Mouse (Mus musculus): ENCODE data around the gene Ttc7b. TPM values are rescaled to one million over a fixed set of nuclear protein-coding genes. Genes with fewer than 3 reads are reported as not detected.

Gene Ttc7b
- polyA plus RNA-seq, 1 experiment from 2014 or later: 16.1 TPM

- no peaks in the 10 kb centered on the region for H3K9me3 ChIP-seq (ENCODE audit: control insufficient read depth, low read length)
- H3K27me3 ChIP-seq (ENCODE audit: control insufficient read depth, insufficient read depth, low read length): no peaks in the 10 kb centered on the region
- WGBS: 69% methylated on average over 5 of the region's 5 CpGs
- DNase-seq (ENCODE audit: low spot score): no peak
- peaks cover 14% of the 10 kb centered on the region for H3K4me1 ChIP-seq (ENCODE audit: control insufficient read depth, insufficient read depth, low read length)
- 0 out of 2 replicates have a peak overlapping the region, but pooled peaks have one; percentile 34 for H3K27ac ChIP-seq (ENCODE audit: low read depth, low read length)
- H3K4me2 ChIP-seq (ENCODE audit: low read depth): no peak overlapping the region
- H3K36me3 ChIP-seq (ENCODE audit: control insufficient read depth, insufficient read depth, low read length): no peaks in the 10 kb centered on the region
- no peak overlapping the region for H3K9ac ChIP-seq (ENCODE audit: low read length)
- no peak overlapping the region for H3K4me3 ChIP-seq (ENCODE audit: low read depth, low read length)
- no peak for ATAC-seq (ENCODE audit: insufficient read depth, low FRiP score, low TSS enrichment)
Observed at GRCm38 (mm10) chr12:100529651-100530050, 9.0 kb upstream of the Ttc7b start.

GRCm38 (mm10) chr12:100529172-100529571, 8.5 kb upstream of the Ttc7b start:
- Histone ChIP-seq H3K4me3 (ENCODE audit: low read depth, low read length) (no peak overlapping the region), H3K9me3 (ENCODE audit: control insufficient read depth, low read length) (no peaks in the 10 kb centered on the region), H3K27ac (ENCODE audit: low read depth, low read length) (no peak overlapping the region), H3K27me3 (ENCODE audit: control insufficient read depth, insufficient read depth, low read length) (no peaks in the 10 kb centered on the region), H3K36me3 (ENCODE audit: control insufficient read depth, insufficient read depth, low read length) (no peaks in the 10 kb centered on the region), H3K4me2 (ENCODE audit: low read depth) (no peak overlapping the region), H3K9ac (ENCODE audit: low read length) (no peak overlapping the region), H3K4me1 (ENCODE audit: control insufficient read depth, insufficient read depth, low read length) (peaks cover 10% of the 10 kb centered on the region)
- WGBS: 7% methylated on average over 8 of the region's 8 CpGs
- DNase-seq (ENCODE audit: low spot score): peak; percentile 55
- ATAC-seq (ENCODE audit: insufficient read depth, low FRiP score, low TSS enrichment): no peak

GRCm38 (mm10) chr12:100528246-100528645, 7.6 kb upstream of the Ttc7b start:
- H3K4me3 ChIP-seq (ENCODE audit: low read depth, low read length): no peak overlapping the region
- DNase-seq (ENCODE audit: low spot score) (no peak), ATAC-seq (ENCODE audit: insufficient read depth, low FRiP score, low TSS enrichment) (peak; percentile 30)
- H3K36me3 ChIP-seq (ENCODE audit: control insufficient read depth, insufficient read depth, low read length): no peaks in the 10 kb centered on the region
- peaks cover 10% of the 10 kb centered on the region for H3K4me1 ChIP-seq (ENCODE audit: control insufficient read depth, insufficient read depth, low read length)
- no peak overlapping the region for H3K4me2 ChIP-seq (ENCODE audit: low read depth)
- no peaks in the 10 kb centered on the region for H3K9me3 ChIP-seq (ENCODE audit: control insufficient read depth, low read length)
- no peaks in the 10 kb centered on the region for H3K27me3 ChIP-seq (ENCODE audit: control insufficient read depth, insufficient read depth, low read length)
- no peak overlapping the region for H3K27ac ChIP-seq (ENCODE audit: low read depth, low read length)
- WGBS: 17% methylated on average over 3 of the region's 3 CpGs
- H3K9ac ChIP-seq (ENCODE audit: low read length): no peak overlapping the region

- H3K4me3 ChIP-seq (ENCODE audit: low read depth, low read length): no peak overlapping the region
- no peaks in the 10 kb centered on the region for H3K36me3 ChIP-seq (ENCODE audit: control insufficient read depth, insufficient read depth, low read length)
- H3K27me3 ChIP-seq (ENCODE audit: control insufficient read depth, insufficient read depth, low read length): no peaks in the 10 kb centered on the region
- no peak overlapping the region for H3K9ac ChIP-seq (ENCODE audit: low read length)
- H3K4me1 ChIP-seq (ENCODE audit: control insufficient read depth, insufficient read depth, low read length): peaks cover 10% of the 10 kb centered on the region
- H3K9me3 ChIP-seq (ENCODE audit: control insufficient read depth, low read length): no peaks in the 10 kb centered on the region
- ATAC-seq (ENCODE audit: insufficient read depth, low FRiP score, low TSS enrichment) (peak; percentile 99), DNase-seq (ENCODE audit: low spot score) (peak; percentile 83)
- peak overlapping the region; percentile 28; the same call in 1 of the 2 replicates for H3K4me2 ChIP-seq (ENCODE audit: low read depth)
- 5% methylated on average over 9 of the region's 9 CpGs for WGBS
- H3K27ac ChIP-seq (ENCODE audit: low read depth, low read length): no peak overlapping the region
Observed at GRCm38 (mm10) chr12:100527753-100528152, 7.1 kb upstream of the Ttc7b start.

DNA sequence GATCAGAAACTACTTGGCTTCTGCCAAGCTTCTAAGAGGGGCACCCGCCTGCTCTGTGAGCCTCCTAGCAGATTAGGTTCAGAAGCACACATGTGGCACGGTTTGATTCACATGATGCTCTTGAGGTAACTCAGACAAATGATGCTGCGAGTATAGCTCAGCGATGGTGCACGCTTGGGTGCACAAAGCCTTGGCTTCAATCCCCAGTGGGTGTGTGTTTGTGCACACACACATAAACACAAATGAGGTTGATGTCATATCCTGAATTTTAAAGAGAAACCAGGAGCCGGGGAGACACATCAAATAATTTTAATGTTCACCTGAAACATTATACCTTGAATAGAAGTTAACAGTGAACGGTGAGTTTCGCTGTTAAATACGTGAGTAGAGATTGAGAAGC, 6.6 kb upstream of the Ttc7b start:
- Histone ChIP-seq H3K4me3 (ENCODE audit: low read depth, low read length) (no peak overlapping the region), H3K36me3 (ENCODE audit: control insufficient read depth, insufficient read depth, low read length) (no peaks in the 10 kb centered on the region), H3K4me2 (ENCODE audit: low read depth) (peak overlapping the region; percentile 28; the same call in 1 of the 2 replicates), H3K4me1 (ENCODE audit: control insufficient read depth, insufficient read depth, low read length) (peaks cover 10% of the 10 kb centered on the region), H3K27ac (ENCODE audit: low read depth, low read length) (no peak overlapping the region), H3K9me3 (ENCODE audit: control insufficient read depth, low read length) (no peaks in the 10 kb centered on the region), H3K27me3 (ENCODE audit: control insufficient read depth, insufficient read depth, low read length) (no peaks in the 10 kb centered on the region), H3K9ac (ENCODE audit: low read length) (no peak overlapping the region)
- ATAC-seq (ENCODE audit: insufficient read depth, low FRiP score, low TSS enrichment): 0 out of 2 replicates have a peak, but pooled peaks have one; percentile 45
- WGBS: 72% methylated on average over 9 of the region's 9 CpGs
- DNase-seq (ENCODE audit: low spot score): no peak

- Histone ChIP-seq H3K9me3 (ENCODE audit: control insufficient read depth, low read length) (no peaks in the 10 kb centered on the region), H3K27ac (ENCODE audit: low read depth, low read length) (no peak overlapping the region), H3K9ac (ENCODE audit: low read length) (no peak overlapping the region), H3K36me3 (ENCODE audit: control insufficient read depth, insufficient read depth, low read length) (no peaks in the 10 kb centered on the region), H3K4me3 (ENCODE audit: low read depth, low read length) (no peak overlapping the region), H3K4me2 (ENCODE audit: low read depth) (no peak overlapping the region), H3K27me3 (ENCODE audit: control insufficient read depth, insufficient read depth, low read length) (no peaks in the 10 kb centered on the region), H3K4me1 (ENCODE audit: control insufficient read depth, insufficient read depth, low read length) (peaks cover 10% of the 10 kb centered on the region)
- ATAC-seq (ENCODE audit: insufficient read depth, low FRiP score, low TSS enrichment): no peak
- 64% methylated on average over 1 of the region's 1 CpGs for WGBS
- DNase-seq (ENCODE audit: low spot score): no peak
Observed at GRCm38 (mm10) chr12:100525939-100526338, 5.3 kb upstream of the Ttc7b start.

DNA sequence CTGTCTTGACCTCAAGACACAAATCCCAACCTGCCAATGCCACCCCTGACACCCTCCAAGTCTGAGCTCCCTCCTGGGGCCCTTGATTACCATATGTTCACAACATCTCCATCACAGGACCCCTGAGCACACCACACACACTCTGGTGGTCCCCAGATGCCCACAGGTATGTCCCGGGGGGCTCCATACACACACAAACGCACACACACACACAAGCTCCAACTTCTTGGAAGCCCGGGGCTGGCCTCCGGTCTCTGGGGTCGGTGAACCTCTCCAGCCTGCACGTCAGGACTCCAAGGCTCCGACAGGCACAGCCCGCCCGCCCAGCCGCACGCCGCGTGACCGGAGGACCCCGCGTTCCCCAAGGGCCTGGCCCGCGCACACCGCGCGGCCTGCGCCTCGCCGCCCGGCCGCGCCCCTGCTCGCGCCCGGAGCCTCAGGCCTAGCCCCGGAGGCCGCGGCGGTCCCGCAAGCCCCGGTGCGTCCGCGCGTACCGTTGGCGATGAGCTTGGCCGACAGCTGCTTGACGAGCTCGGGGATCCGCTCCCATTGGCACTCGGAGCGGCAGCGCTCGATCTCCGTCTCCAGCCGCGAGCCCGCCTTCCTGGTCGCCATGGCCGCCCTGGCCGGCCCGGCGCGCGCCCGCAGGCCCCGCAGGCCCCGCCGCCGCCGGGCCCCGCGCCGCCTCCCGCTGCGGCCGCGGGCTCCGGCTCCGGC, 391 bp downstream of the Ttc7b start:
- ATAC-seq (ENCODE audit: insufficient read depth, low FRiP score, low TSS enrichment): peak; percentile 80
- Histone ChIP-seq H3K27me3 (ENCODE audit: control insufficient read depth, insufficient read depth, low read length) (no peaks in the 10 kb centered on the region), H3K36me3 (ENCODE audit: control insufficient read depth, insufficient read depth, low read length) (no peaks in the 10 kb centered on the region), H3K4me2 (ENCODE audit: low read depth) (peak overlapping the region; percentile 88), H3K27ac (ENCODE audit: low read depth, low read length) (peak overlapping the region; percentile 79), H3K9me3 (ENCODE audit: control insufficient read depth, low read length) (no peaks in the 10 kb centered on the region), H3K4me3 (ENCODE audit: low read depth, low read length) (peak overlapping the region; percentile 86), H3K9ac (ENCODE audit: low read length) (peak overlapping the region; percentile 95), H3K4me1 (ENCODE audit: control insufficient read depth, insufficient read depth, low read length) (peaks cover 5% of the 10 kb centered on the region; the same call in 1 of the 2 replicates)
- DNase-seq (ENCODE audit: low spot score): peak; percentile 57
- WGBS: under 1% methylated on average over 58 of the region's 76 CpGs

GRCm38 (mm10) chr12:100519684-100520076, 946 bp downstream of the Ttc7b start:
- Histone ChIP-seq H3K4me2 (ENCODE audit: low read depth) (peak overlapping the region; percentile 88), H3K9ac (ENCODE audit: low read length) (peak overlapping the region; percentile 95), H3K27ac (ENCODE audit: low read depth, low read length) (peak overlapping the region; percentile 79; the same call in 1 of the 2 replicates), H3K4me1 (ENCODE audit: control insufficient read depth, insufficient read depth, low read length) (peaks cover 5% of the 10 kb centered on the region; the same call in 1 of the 2 replicates), H3K36me3 (ENCODE audit: control insufficient read depth, insufficient read depth, low read length) (no peaks in the 10 kb centered on the region), H3K27me3 (ENCODE audit: control insufficient read depth, insufficient read depth, low read length) (no peaks in the 10 kb centered on the region), H3K9me3 (ENCODE audit: control insufficient read depth, low read length) (no peaks in the 10 kb centered on the region), H3K4me3 (ENCODE audit: low read depth, low read length) (peak overlapping the region; percentile 86)
- peak; percentile 13; the same call in 1 of the 2 replicates for ATAC-seq (ENCODE audit: insufficient read depth, low FRiP score, low TSS enrichment)
- 64% methylated on average over 7 of the region's 7 CpGs for WGBS
- DNase-seq (ENCODE audit: low spot score): peak; percentile 25

DNA sequence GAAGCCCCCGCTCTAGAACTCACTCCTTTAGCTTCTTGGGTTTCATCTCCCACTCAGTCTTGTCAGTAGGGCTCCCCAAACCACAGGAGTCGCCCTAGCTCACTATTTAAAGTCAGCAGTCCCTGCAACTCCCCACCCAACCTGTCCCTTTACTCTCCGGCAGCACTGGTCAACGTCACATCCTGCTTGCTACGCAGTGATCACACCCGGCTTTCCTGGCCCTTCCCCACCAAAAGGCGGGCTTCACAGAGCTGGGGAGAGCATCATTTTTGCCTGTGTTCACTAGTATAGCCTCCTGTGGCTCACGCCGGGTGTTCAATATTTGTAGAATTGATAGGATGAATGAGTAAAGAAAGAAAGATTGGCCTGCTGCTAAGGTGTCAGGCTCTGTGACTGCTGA, 3.3 kb downstream of the Ttc7b start:
- 93% methylated on average over 9 of the region's 9 CpGs for WGBS
- DNase-seq (ENCODE audit: low spot score) (no peak), ATAC-seq (ENCODE audit: insufficient read depth, low FRiP score, low TSS enrichment) (no peak)
- H3K4me3 ChIP-seq (ENCODE audit: low read depth, low read length): no peak overlapping the region
- peaks cover 5% of the 10 kb centered on the region; the same call in 1 of the 2 replicates for H3K4me1 ChIP-seq (ENCODE audit: control insufficient read depth, insufficient read depth, low read length)
- H3K9me3 ChIP-seq (ENCODE audit: control insufficient read depth, low read length): no peaks in the 10 kb centered on the region
- no peak overlapping the region for H3K4me2 ChIP-seq (ENCODE audit: low read depth)
- no peak overlapping the region for H3K27ac ChIP-seq (ENCODE audit: low read depth, low read length)
- no peak overlapping the region for H3K9ac ChIP-seq (ENCODE audit: low read length)
- H3K36me3 ChIP-seq (ENCODE audit: control insufficient read depth, insufficient read depth, low read length): no peaks in the 10 kb centered on the region
- H3K27me3 ChIP-seq (ENCODE audit: control insufficient read depth, insufficient read depth, low read length): no peaks in the 10 kb centered on the region
